Mouse (Mus musculus) mouse embryonic stem cell (cell line): ENCODE measurements around the gene Hic1.

ENCODE experiments used
- in situ Hi-C, 2 experiments: fragments of 300-500 bp; cut with MboI; formaldehyde crosslinking; loops; 1 replicate in 1 of 2; 3 replicates in 1 of 2; pipeline ENCODE4 v1.14.3; 2019 to 2020; ENCODE audit warnings: low sequenced_read_pairs in 2 of 2, low pct_unique_long_range_greater_than_20kb in 1 of 2, mixed read lengths in 1 of 2; ENCODE audit not compliant: unreplicated experiment in 1 of 2

Hic1 gene

DNA sequence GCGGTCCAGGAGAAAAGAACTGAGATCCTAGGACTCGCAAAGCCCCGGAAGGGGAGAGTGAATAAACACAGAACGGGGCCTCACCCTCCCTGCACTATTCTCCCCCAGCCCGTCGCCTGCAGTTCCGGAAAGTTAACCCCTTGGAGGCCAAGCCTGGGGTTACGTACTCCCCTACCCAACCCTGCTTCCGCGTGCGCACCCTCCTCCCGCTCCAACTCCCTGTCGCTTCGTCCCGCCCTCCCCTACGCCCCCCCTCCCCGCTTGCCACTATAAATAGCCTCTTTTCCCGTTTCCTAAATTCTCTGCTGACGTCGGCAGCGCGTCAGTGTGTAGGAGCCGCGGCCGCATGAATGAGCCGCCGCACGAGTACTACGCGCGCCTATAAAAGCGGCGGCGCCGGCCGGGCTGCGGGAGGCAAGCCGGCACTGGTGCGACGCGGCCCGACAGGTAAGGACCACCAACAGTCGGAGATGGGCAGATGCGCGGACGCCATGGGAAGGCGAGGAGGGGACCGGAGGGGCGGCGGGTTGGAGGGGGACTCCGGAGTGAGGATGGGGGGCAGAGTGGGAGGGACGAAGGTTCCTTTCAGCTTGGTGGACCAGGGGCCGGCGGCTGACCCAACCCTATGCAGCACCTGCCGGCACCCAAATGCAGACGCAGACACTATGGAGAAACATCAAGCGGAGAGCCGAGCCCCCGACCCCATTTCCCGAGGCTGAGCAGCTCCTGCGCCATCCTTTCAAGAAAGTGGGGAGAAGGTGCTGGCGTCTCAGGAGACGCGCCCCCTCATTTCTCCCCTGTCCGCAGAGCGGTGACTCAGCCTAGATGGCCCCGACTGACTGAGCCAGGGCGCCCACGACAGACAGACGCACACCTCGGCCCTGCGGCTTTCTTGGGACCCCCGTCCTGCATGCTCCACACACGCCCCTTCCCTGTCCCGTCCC lies 3.1 kb upstream of the Hic1 start:
- in situ Hi-C loops, result loop anchor here in 1 of 2 experiments (25.0 kb wide), 1 partner anchor 185 kb away; no protein-coding TSS in a partner anchor

DNA sequence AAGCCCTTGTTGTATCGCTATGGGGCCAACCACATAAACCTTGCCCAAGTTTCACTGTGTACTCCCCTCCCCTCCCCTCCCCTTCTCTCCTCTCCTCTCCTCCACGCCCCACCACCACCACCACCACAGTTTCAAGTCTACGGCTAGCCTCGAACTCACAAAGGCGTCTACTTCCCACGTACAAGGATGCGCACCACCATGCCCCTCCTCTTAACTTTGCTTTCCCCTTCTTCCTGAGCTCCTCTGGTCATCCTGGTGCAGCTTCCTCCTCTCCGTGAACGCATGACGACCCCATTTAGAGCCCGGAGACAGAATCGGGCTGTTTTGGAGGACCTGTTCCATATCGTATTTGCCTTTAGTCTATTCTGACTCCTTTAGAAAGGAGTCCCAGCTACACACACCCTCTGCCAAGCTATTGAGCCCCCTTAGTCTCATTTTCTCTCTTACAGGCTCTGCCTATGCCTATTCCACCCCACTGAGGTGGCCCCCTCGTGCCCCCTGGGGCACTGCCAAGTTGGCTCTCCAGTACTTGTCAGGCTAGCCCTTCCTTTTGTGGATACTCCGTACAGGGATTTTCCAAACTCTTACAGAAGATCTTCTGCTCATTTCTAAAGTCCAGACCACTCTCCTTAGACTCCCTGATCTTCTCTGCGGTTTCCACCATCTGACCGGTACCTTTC lies 2.0 kb upstream of the Hic1 start:
- in situ Hi-C loops, result loop anchor here in 1 of 2 experiments (25.0 kb wide), 1 partner anchor 184 kb away; no protein-coding TSS in a partner anchor

DNA sequence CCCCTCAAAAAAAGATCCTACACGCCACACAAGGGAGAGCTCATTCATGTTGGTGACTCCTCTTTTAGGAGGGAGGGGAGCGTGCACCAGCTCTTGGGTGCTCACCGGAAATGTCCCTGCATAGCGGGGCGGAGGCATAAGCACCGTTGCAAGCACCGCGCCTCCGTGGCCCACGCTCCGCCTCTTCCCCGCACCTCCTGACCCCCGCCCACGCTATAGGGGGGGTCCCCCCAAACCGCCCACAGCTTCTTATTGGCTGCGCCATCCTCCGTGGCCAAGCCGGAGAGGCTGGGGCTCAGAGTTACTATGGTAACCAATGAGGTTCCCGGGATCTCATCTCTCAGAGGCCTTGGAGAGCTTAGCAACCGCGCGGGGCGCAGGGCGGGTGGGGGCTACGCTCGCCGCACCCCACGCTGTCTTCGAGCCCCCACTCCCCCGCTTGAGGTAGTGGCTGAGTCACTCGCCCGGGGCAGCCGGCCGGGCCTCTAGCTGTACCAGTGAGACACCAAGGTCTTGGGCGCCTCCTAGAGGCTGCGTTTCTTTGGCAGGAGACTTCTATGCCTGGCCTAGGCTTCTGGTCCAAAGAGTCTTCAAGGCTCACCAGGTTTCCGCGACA lies 925 bp upstream of the Hic1 start:
- in situ Hi-C loops, result loop anchor here in 1 of 2 experiments (25.0 kb wide), 1 partner anchor 183 kb away; no protein-coding TSS in a partner anchor

DNA sequence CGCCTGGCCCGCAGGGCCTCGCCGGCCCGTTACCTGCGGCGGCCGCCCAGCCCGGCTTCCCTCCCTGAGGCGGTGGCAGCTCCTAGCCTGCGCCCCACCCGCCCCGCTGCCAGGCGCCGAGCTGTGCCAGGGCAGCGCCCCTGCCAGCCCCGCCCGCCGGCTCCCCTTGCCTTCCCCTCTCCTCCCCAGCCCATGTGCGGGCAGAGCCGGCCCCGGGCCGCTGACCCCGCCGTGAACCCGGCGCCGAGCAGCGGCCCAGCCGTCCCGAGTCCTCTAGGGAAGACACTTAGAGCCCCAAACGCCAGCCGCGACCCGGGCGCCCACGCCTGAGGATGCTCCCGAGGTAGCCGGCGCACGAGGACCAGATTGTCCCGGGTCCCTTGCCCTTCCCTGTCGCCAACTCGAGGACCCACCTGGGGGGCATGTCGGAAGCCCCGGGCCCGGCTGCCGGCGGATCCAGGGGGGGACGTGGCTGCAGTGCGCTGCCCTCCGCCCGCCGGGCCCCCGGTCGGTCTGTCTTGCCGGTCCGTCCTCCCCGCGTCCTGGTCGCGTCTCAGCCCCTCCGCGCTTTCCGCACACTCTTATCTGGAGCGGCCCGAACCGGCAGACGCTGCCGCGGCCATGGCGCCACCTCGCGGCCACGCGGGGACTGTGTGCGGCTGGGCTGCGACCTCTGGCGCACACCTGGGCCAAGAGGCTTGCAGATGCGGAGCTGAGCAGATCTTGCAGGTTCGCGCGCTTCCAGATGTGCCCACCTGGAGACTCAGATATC lies 543 bp downstream of the Hic1 start:
- in situ Hi-C loops, result loop anchor here in 1 of 2 experiments (25.0 kb wide), 1 partner anchor 181 kb away; no protein-coding TSS in a partner anchor

DNA sequence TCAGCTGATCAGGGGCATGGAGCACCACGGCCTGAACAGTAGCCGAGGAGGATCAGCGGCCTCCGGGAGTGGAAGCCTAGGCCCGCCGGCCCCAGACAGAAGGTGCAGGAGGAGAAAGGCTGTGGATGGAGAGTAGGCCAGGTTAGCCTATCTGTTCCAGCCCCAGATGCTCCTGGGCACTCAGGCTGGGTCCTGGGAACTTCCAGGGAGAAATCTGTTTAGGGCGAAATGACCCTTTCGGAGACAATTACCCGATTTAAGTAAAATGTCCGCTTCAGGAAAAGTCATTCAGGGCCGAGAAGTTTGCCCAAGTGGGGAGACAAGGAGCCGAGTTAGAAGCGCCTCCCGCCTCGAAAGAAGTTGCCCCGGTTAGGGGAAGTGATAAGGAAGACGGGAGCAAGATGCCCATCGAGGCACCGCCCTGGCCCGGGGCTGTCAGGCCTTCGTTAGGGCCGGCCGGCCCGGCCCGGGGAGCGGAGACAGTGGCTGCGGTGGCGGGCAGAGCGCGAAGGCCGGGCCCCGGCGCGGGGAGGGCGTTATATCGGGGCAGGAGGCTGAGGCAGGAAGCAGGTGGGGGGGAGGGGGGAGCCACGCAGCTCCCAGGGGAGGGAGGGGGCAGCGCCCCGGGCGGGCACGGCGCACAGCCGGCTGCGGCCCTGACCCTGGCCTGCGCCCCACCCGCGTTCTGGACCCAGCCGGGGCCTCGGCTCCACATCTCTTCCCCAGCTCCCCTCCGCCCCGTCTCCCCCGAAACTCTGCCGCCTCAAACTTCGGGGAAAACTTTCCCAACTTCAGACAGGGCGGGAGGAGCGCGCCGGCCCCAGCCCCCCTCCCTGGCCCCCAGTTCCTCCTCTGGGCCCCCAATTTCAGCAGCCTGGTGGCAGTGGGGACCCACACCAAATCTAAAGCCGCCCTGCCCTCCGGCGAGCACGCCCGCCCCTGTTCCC lies 1.4 kb downstream of the Hic1 start:
- in situ Hi-C loops, result loop anchor here in 1 of 2 experiments (25.0 kb wide), 1 partner anchor 181 kb away; no protein-coding TSS in a partner anchor

DNA sequence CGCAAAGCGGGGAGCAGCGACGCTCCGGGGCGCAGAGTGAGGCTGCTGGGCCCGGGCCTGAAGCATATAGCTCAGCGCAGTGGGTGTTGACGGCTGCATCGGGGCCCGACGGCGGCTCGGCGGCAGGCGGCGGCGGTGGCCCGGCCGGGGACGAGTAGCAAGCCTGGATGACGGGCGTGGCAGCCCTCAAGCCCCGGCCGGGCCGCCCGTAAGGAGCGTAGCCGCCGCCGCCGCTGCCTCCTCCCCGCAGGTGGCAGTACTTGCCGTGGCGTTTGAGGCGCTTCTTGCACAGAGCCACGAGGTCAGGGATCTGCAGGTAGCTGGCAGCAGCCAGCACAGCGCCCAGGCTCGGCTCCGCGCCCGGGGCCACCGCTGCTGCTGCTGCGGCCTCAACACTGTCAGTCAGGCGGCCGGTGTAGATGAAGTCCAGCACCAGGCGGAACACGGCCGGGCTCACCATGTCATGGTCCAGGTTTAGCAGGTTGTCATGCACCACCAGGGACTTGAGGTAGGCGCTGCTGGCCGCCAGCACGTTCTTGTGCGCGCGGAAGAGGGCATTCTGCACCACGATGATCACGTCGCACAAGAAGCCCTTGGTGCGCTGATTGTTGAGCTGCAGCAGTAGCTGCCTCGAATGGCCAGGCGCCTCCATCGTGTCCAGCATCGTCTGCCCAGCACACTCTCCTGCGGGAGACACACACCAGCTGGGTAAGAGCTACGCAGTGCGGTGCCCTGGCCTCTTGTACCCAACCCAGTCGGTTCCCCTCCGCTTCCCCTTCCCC lies 2.3 kb downstream of the Hic1 start:
- in situ Hi-C loops, result loop anchor here in 1 of 2 experiments (25.0 kb wide), 1 partner anchor 180 kb away; no protein-coding TSS in a partner anchor

DNA sequence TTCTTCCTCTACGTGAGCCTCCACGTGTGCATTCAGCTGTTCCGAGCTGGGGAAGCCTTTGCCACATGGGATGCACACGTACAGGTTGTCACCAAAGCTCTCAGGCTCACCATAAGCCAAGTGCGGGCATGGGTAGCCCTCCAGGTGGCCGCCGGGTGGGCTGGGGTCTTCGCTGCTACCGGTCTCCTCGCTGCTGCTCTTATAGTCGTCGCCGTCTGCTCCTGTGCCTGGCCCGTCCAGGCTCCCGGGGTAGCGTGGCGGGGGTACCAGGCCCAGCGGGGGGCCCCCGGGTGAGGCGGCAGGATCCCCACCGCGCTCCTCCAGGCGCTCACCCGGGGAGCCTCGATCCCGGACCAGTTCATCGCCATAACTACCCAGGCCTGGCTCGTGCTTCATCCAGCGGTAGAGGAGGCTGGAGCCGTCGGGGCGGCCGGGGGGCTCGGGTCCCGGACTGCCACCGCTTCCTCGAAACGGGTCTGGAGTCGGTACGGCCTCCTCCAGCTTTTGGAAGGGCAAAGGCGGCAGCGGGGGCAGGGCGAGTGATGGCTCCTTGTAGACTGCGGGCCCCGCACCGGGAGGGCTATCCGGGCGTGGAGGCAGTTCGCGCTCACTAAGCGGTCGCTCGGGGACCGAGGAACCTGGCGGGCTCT lies 3.0 kb downstream of the Hic1 start:
- in situ Hi-C loops, result loop anchor here in 1 of 2 experiments (25.0 kb wide), 1 partner anchor 179 kb away; no protein-coding TSS in a partner anchor

DNA sequence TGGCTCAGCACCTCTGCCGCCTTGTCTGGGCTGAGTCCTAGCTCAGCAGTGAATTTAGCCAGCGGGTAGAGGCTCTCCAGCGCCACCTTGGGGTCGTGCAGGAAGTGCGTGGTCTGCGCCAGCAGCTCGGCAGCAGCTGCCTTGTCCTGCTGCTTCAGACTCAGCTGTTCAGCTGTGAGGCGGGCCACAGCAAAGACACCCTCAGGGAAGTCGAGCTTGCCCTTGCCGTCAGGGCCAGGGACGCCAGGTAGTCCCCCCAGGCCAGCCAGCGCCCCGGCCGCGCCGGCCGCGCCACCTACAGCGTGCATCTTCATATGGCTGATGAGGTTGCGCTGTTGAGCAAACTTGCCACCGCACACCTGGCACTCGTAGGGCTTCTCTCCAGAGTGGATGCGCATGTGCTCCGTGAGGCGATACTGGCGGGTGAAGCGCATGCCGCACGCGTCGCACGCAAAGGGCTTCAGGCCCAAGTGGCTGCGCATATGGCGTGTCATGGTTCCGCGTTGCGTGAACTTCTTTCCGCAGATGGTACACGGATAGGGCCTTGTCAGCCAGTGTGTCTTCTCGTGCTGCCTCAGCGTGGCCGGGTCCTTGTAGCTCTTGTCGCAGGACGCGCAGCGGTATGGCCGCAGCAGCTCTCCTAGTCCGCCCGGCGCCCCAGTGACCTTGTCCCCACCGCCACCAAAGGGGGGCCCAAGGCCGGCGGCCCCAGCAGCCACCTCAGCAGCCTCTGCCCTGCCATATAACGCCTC lies 3.7 kb downstream of the Hic1 start:
- in situ Hi-C loops, result loop anchor here in 1 of 2 experiments (25.0 kb wide), 1 partner anchor 178 kb away; no protein-coding TSS in a partner anchor

DNA sequence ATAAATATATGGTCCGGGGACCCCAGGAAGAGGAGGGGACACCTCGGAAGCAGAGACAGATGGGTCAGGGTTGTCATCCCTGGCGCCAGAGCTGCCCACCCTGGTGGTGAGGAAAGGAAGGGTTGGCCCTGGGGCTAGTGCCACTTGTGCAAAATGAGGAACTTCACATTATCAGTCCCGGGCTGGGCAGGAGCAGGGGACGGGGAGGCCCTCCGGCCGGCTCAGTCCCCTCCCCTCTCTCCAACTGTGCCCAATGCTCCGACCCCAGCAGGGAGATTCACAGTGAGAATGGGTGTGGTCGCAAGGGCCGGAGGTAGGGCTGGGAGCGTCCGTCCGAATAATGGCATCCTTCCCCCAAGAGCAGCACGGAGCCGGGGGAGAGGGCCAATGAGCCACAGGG lies 4.6 kb downstream of the Hic1 start:
- in situ Hi-C loops, result loop anchor here in 1 of 2 experiments (25.0 kb wide), 1 partner anchor 177 kb away; no protein-coding TSS in a partner anchor

DNA sequence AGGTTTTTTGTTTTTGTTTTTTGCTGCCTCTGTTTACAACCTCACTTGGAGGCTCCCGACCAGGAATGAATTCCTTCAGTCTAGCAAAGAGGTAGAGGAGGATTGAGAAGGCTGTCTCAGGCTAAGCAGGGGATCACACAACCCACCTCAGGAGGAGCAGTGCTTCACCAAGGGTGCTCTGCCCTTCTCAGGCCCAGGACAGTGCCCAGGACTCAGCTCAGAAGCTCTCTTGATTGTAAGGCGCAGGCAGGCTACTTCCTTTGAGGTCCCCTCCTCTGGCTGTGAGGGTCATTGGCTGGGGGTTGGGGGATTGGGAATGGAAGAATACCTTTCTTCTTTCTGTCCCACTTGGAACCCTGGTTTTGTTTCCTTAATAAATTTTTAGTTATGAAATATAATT lies 5.3 kb downstream of the Hic1 start:
- in situ Hi-C loops, result loop anchor here in 1 of 2 experiments (25.0 kb wide), 1 partner anchor 177 kb away; no protein-coding TSS in a partner anchor

DNA sequence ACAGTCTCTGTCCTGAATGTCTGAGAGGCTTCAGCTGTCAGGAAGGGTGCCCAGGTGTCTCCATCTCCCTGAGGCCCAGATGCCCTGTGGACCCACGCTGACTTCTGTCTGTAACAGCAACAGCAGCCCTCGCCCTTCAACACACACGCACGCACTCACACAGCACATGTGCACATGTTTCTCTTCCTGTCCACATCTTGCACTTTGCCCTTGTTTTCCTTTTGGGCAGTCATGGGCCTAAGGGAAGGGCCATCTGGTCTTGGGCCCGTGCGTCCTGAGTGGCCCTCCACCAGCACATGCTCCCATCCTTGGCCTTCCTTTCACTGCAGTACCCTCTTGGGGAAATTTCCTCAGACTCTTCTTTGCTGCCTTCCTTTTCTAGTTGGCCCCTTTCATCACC lies 5.9 kb downstream of the Hic1 start:
- in situ Hi-C loops, result loop anchor here in 1 of 2 experiments (25.0 kb wide), 1 partner anchor 176 kb away; no protein-coding TSS in a partner anchor

DNA sequence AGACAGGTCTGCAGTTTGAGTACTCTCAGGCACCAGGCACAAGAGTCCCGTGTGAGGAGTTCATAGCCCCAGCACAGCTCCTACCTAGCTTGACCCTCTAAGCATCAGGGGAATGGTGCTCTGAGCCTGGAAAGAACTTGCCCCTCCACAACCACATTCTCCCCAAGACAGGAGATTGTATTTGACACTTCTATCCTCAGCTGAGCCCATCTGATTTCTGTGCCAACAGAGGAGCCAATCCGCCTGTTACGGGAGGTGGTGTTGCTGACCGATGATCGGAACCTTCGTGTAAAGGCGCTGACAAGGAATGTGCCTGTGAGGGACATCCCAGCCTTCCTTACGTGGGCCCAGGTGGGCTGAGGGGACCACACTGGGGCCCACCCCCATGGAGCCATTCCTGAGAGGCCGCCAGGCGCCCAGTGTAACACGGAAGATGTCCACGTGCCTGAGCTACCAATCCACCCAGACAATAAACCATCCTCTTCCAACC lies 6.7 kb downstream of the Hic1 start:
- in situ Hi-C loops, result loop anchor here in 1 of 2 experiments (25.0 kb wide), 1 partner anchor 175 kb away; no protein-coding TSS in a partner anchor

DNA sequence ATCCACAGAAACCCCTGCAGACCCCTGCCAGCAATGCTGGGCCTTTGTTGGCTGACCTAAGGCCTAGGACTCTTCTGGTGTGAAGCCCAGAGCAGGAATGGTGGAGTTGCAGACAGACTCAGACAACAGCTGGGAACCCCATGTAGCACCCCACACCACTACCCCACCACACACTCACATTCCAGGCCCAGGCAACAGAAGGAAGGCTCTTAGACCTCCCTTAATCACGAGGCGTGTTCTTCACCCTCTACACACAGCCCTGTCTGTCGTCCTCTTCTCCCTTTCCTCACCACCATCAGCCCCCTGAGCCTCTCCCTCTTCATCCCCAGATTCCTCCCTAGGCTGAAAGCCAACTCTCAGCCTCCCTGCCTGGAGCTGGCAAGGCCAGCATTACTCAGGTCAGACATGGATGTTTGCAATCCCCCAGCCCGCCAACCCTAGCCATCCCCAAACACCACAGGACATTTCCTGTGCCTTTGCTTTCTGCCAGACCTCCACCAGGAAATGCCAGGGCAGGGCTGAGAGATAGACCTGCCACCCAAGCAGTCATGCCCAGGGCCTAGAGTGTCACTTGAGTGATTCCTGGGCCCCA lies 7.8 kb downstream of the Hic1 start:
- in situ Hi-C loops, result loop anchor here in 1 of 2 experiments (25.0 kb wide), 1 partner anchor 174 kb away; no protein-coding TSS in a partner anchor

DNA sequence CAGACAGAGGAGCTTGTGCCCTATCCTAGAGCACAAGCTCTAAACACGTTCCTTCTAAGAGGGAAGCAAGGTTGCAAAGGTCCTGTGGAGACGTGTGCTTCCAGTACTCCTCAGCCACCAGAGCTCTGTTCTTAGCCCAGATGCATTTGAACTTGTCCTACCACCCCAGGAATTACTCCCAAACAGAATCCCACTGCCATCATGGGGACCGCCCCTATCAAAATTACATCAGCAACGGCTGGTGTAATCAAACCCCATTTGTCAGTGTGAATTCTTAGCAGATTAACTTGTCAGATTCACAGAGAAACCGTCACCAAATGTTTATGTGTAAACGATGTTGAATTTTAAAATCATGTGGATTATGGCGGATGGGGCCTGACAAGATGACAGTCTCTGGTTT lies 8.4 kb downstream of the Hic1 start:
- in situ Hi-C loops, result loop anchor here in 1 of 2 experiments (25.0 kb wide), 1 partner anchor 174 kb away; no protein-coding TSS in a partner anchor
